In the genomic region with DNA sequence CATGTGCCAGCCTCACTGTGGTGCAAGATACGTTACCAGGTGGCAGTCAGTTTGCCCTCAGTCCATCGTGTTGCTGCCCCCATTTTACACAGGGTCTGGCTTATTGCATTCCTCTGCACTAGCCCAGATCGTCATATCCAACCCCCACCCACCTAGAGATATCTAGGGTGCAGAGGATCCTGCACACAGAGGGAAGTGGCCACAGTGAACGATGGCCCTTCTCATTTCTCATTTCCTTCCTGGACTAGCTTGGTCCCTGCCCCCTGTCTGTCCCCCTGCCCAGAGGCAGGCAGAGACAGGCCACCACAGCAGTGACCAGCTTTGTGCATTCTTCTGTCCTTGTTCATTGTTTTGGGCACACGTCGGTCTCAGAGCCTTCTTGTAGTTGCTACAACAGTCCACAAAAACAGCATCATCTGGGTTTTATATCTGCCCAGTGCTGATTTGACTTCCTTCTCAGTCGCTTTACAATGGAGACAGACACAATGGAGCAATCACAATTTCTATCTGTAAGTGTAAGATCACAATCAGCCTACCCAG, we compare ENCODE assay signal across 9 mouse cellular contexts. TPM values are rescaled to one million over a fixed set of nuclear protein-coding genes. Genes with fewer than 3 reads are reported as not detected.
DNase-seq lines count a peak whose midpoint lies in the region; ATAC-seq and TF ChIP-seq lines count a peak whose summit lies in the region.
"Had no signal": no experiment of that assay in that cellular context is flagged by ENCODE, and none has a peak within 500 bp of the region (broad histone marks: within the 10 kb centered on the region; RNA-seq: fewer than 3 reads in every experiment).

No protein-coding gene starts in this region.

- no peaks in the 10 kb centered on the region for H3K9me3 ChIP-seq in intestine, embryonic 15.5 days

- H3K4me3 ChIP-seq in layer of hippocampus, adult 2 months: no peak overlapping the region
- H3K4me3 ChIP-seq in intestine, embryonic 15.5 days (replicated peaks): no peak overlapping the region

- ATAC-seq in common myeloid progenitor, adult 5-6 weeks (replicated peaks; ENCODE audit: low read depth, poor library complexity, severe bottlenecking): peak; percentile 16
- ATAC-seq in intestine, embryonic 15.5 days: 0 out of 2 replicates have a peak, but pooled peaks have one; percentile 6

- no peaks in the 10 kb centered on the region for H3K27me3 ChIP-seq in intestine, embryonic 15.5 days (replicated peaks)

- DNase-seq in layer of hippocampus, adult 2 months (ENCODE audit: low spot score in 2 of 2): no peak
- no peak for DNase-seq in layer of hippocampus, postnatal 10 days (ENCODE audit: low spot score in 2 of 2)
- peak; percentile 38 for DNase-seq in naive thymus-derived CD4-positive, alpha-beta T cell, adult 2 months (ENCODE audit: low read depth)
- no peak for DNase-seq in embryo, embryonic 10.5 days (ENCODE audit: low spot score)
- no peak for DNase-seq in left cerebral cortex, postnatal 10 days (ENCODE audit: extremely low spot score in 1 of 2, low spot score in 2 of 2)
- DNase-seq: kidney, adult 11 months; midbrain, embryonic 14.5 days had no signal

- H3K4me1 ChIP-seq in intestine, embryonic 15.5 days (replicated peaks): peaks cover 18% of the 10 kb centered on the region

- TF ChIP-seq CTCF in layer of hippocampus, adult 2 months (conservative IDR thresholded peaks at IDR 0.05): no peak

- WGBS in intestine, embryonic 15.5 days: 23% methylated on average over 7 of the region's 7 CpGs

- H3K27ac ChIP-seq in layer of hippocampus, adult 2 months: peak overlapping the region; percentile 83
- peak overlapping the region; percentile 87 for H3K27ac ChIP-seq in intestine, embryonic 15.5 days

- H3K4me2 ChIP-seq in intestine, embryonic 15.5 days (replicated peaks): peak overlapping the region; percentile 52

- H3K36me3 ChIP-seq in intestine, embryonic 15.5 days: no peaks in the 10 kb centered on the region

- H3K9ac ChIP-seq in intestine, embryonic 15.5 days: 0 out of 2 replicates have a peak overlapping the region, but pooled peaks have one; percentile 26

- intact Hi-C loops in left cerebral cortex, postnatal 10 days (cut with DNase I): no loop called here

RNA-seq across cellular contexts. Expression of a gene that starts 13.3 kb away (rescaled TPM):
- total RNA-seq in layer of hippocampus, adult 2 months (2021): 1 to 10 TPM; 5.6 to 7.1 TPM
- 1 to 10 TPM; 7.9 to 8.1 TPM for total RNA-seq in layer of hippocampus, postnatal 10 days (2021)
- 8.8 and 11.9 TPM in 2 replicates for total RNA-seq in common myeloid progenitor, adult 5-6 weeks (2017)
- 0.94 and 0.95 TPM in 2 replicates for polyA plus RNA-seq in intestine, embryonic 15.5 days (2015; fragmentation: Nextera tagmentation; extraction: Ambion mirVana)
- 10 to 100 TPM in 1 of 2 experiments, 1 to 10 TPM in 1; 8.7 to 10.2 TPM for total RNA-seq in left cerebral cortex, postnatal 10 days (2021)

RNA-seq across cellular contexts. Expression of a gene that starts 34.5 kb away (rescaled TPM):
- 10 to 100 TPM; 55.2 to 55.3 TPM for total RNA-seq in layer of hippocampus, adult 2 months (2021)
- total RNA-seq in layer of hippocampus, postnatal 10 days (2021): 10 to 100 TPM; 45.0 to 45.3 TPM
- 20.4 and 24.3 TPM in 2 replicates for total RNA-seq in common myeloid progenitor, adult 5-6 weeks (2017)
- polyA plus RNA-seq in intestine, embryonic 15.5 days (2015; fragmentation: Nextera tagmentation; extraction: Ambion mirVana): 19.1 and 19.5 TPM in 2 replicates
- total RNA-seq in left cerebral cortex, postnatal 10 days (2021): 10 to 100 TPM; 44.5 to 45.7 TPM

RNA-seq across cellular contexts. Expression of a gene that starts 58.3 kb away (rescaled TPM):
- total RNA-seq in layer of hippocampus, adult 2 months (2021): 1 to 10 TPM; 1.7 TPM
- 1 to 10 TPM; 2.4 to 2.5 TPM for total RNA-seq in layer of hippocampus, postnatal 10 days (2021)
- total RNA-seq in common myeloid progenitor, adult 5-6 weeks (2017): 1.4 and 4.2 TPM in 2 replicates
- polyA plus RNA-seq in intestine, embryonic 15.5 days (2015; fragmentation: Nextera tagmentation; extraction: Ambion mirVana): 0.94 and 1.4 TPM in 2 replicates
- total RNA-seq in left cerebral cortex, postnatal 10 days (2021): 1 to 10 TPM; 2.4 to 2.8 TPM
